Mouse (Mus musculus) testis, postnatal 10 days (tissue): ENCODE measurements at regions not wholly inside any gene's neighbourhood (a gene's known extent, or its start where the extent isn't known, plus 50 kb on each side); places are given as distances from the start of the nearest gene placed in this dataset.
A peak's percentile ranks its signal among the peaks of the same experiment; 100 is the strongest.
"Not testable (repeated sequence)": the region's sequence is repeated elsewhere in the genome, so short reads cannot be mapped to it uniquely, and the experiment has no call there.

Experiments used
- DNase-seq: peaks from one replicate; pipeline ENCODE4 v3.0.0; 2021; ENCODE audit warnings: low spot score

GRCm38 (mm10) chr17:9066633-9067032 is 78.5 kb downstream of the 1700010I14Rik start:
- not testable (repeated sequence) for DNase-seq

- DNase-seq, result no peak
These were observed 80.9 kb downstream of the 1700010I14Rik start for GRCm38 (mm10) chr17:9068859-9069602.

GRCm38 (mm10) chr17:9083629-9084028 is 95.5 kb downstream of the 1700010I14Rik start:
- no peak for DNase-seq

GRCm38 (mm10) chr17:9127866-9128265 is 139.7 kb downstream of the 1700010I14Rik start:
- DNase-seq, result no peak

GRCm38 (mm10) chr17:9145605-9146223 is 157.6 kb downstream of the 1700010I14Rik start:
- no peak for DNase-seq

GRCm38 (mm10) chr17:9150654-9151053 is 162.5 kb downstream of the 1700010I14Rik start:
- no peak for DNase-seq

GRCm38 (mm10) chr17:9162148-9162547 is 174.0 kb downstream of the 1700010I14Rik start:
- DNase-seq, result no peak

GRCm38 (mm10) chr17:9162676-9163075 is 174.5 kb downstream of the 1700010I14Rik start:
- DNase-seq, result no peak

GRCm38 (mm10) chr17:9163285-9163684 is 175.2 kb downstream of the 1700010I14Rik start:
- DNase-seq, result no peak

GRCm38 (mm10) chr17:9164501-9164900 is 176.4 kb downstream of the 1700010I14Rik start:
- no peak for DNase-seq

- peak; percentile 51 for DNase-seq
These were observed 179.0 kb downstream of the 1700010I14Rik start for GRCm38 (mm10) chr17:9167161-9167560.

- peak; percentile 50 for DNase-seq
These were observed 179.6 kb downstream of the 1700010I14Rik start for GRCm38 (mm10) chr17:9167571-9168201.

GRCm38 (mm10) chr17:9168411-9168810 is 180.3 kb downstream of the 1700010I14Rik start:
- DNase-seq, result peak; percentile 84

- DNase-seq, result peak; percentile 78
These were observed 181.2 kb downstream of the 1700010I14Rik start for GRCm38 (mm10) chr17:9169371-9169770.

- no peak for DNase-seq
These were observed 209.0 kb downstream of the 1700010I14Rik start for GRCm38 (mm10) chr17:9197160-9197559.

- DNase-seq, result no peak
These were observed 212.3 kb downstream of the 1700010I14Rik start for GRCm38 (mm10) chr17:9200386-9200785.

- DNase-seq, result no peak
These were observed 214.4 kb downstream of the 1700010I14Rik start for GRCm38 (mm10) chr17:9202496-9202895.

- DNase-seq, result no peak
These were observed 211.2 kb upstream of the Gm17728 start for GRCm38 (mm10) chr17:9210626-9211025.

- no peak for DNase-seq
These were observed 198.8 kb upstream of the Gm17728 start for GRCm38 (mm10) chr17:9223097-9223496.

GRCm38 (mm10) chr17:9227872-9228575 is 193.8 kb upstream of the Gm17728 start:
- DNase-seq, result no peak

- no peak for DNase-seq
These were observed 186.7 kb upstream of the Gm17728 start for GRCm38 (mm10) chr17:9235141-9235571.

GRCm38 (mm10) chr17:9258646-9259170 is 163.2 kb upstream of the Gm17728 start:
- DNase-seq, result no peak
